Mouse (Mus musculus): ENCODE results near the gene Dlg4.
A peak's percentile ranks its signal among the peaks of the same experiment; 100 is the strongest.

- TF ChIP-seq CTCF (IDR thresholded peaks at IDR 0.05; ENCODE audit: extremely low read depth, insufficient read depth, insufficient read length, insufficient replicate concordance) (peak; percentile 11; the same call in 1 of the 2 replicates), POLR2A (IDR thresholded peaks at IDR 0.05; ENCODE audit: low read depth, low read length) (peak; percentile 25; the same call in 1 of the 2 replicates)
Measured at GRCm38 (mm10) chr11:69995391-69995960, 21.3 kb upstream of the Dlg4 start, which contains the start of gene Phf23.

All from spleen, adult 2 months (tissue).